Mouse (Mus musculus): Measurements from ENCODE around the gene Rasal1.
A peak's percentile ranks its signal among the peaks of the same experiment; 100 is the strongest.

GRCm38 (mm10) chr5:120711416-120711815, 62.8 kb downstream of the Rasal1 start:
- TF ChIP-seq CTCF (IDR thresholded peaks at IDR 0.05; ENCODE audit: borderline replicate concordance, extremely low read depth, insufficient read depth, insufficient read length) (no peak), POLR2A (IDR thresholded peaks at IDR 0.05; ENCODE audit: borderline replicate concordance, extremely low read depth, insufficient read depth, insufficient read length, poor library complexity, severe bottlenecking) (peak; percentile 48; the same call in 1 of the 2 replicates)
